Mouse (Mus musculus): ENCODE measurements around the gene Gns. TPM values are rescaled to one million over a fixed set of nuclear protein-coding genes. Genes with fewer than 3 reads are reported as not detected.

The Gns gene
- polyA plus RNA-seq, 1 experiment = 48.6 TPM

GRCm38 (mm10) chr10:121429089-121429488 is 64.2 kb downstream of the Gns start:
- Histone ChIP-seq H3K27ac (ENCODE audit: insufficient read depth, low read length) (no peak overlapping the region), H3K4me1 (ENCODE audit: control insufficient read depth, insufficient read depth, low read length) (peaks cover 6% of the 10 kb centered on the region; the same call in 1 of the 2 replicates), H3K4me3 (replicated peaks; ENCODE audit: insufficient read depth, low read depth, low read length) (no peak overlapping the region), H3K27me3 (ENCODE audit: control insufficient read depth, insufficient read depth, low read length) (no peaks in the 10 kb centered on the region)
- TF ChIP-seq POLR2A (IDR thresholded peaks at IDR 0.05; ENCODE audit: borderline replicate concordance, insufficient read depth, low read length) (no peak), CTCF (IDR thresholded peaks at IDR 0.05; ENCODE audit: borderline replicate concordance, insufficient read depth, low read depth, low read length) (no peak)
- DNase-seq = no peak
- WGBS = 57% methylated on average over 2 of the region's 2 CpGs

- H3K4me3 ChIP-seq (replicated peaks; ENCODE audit: insufficient read depth, low read depth, low read length) = no peak overlapping the region
- 64% methylated on average over 8 of the region's 8 CpGs for WGBS
- no peak overlapping the region for H3K27ac ChIP-seq (ENCODE audit: insufficient read depth, low read length)
Measured at GRCm38 (mm10) chr10:121429581-121429980, 64.7 kb downstream of the Gns start.

GRCm38 (mm10) chr10:121429981-121430682 is 65.2 kb downstream of the Gns start:
- H3K27me3 ChIP-seq (ENCODE audit: control insufficient read depth, insufficient read depth, low read length) = no peaks in the 10 kb centered on the region
- no peak for DNase-seq
- H3K4me3 ChIP-seq (replicated peaks; ENCODE audit: insufficient read depth, low read depth, low read length) = no peak overlapping the region
- WGBS = 58% methylated on average over 14 of the region's 14 CpGs
- H3K27ac ChIP-seq (ENCODE audit: insufficient read depth, low read length) = no peak overlapping the region
- TF ChIP-seq POLR2A (IDR thresholded peaks at IDR 0.05; ENCODE audit: borderline replicate concordance, insufficient read depth, low read length) = no peak
- TF ChIP-seq CTCF (IDR thresholded peaks at IDR 0.05; ENCODE audit: borderline replicate concordance, insufficient read depth, low read depth, low read length) = no peak
- peaks cover 4% of the 10 kb centered on the region; the same call in 1 of the 2 replicates for H3K4me1 ChIP-seq (ENCODE audit: control insufficient read depth, insufficient read depth, low read length)

More at GRCm38 (mm10) chr10:121429581-121429980, 64.7 kb downstream of the Gns start:
- TF ChIP-seq CTCF (IDR thresholded peaks at IDR 0.05; ENCODE audit: borderline replicate concordance, insufficient read depth, low read depth, low read length) (no peak), POLR2A (IDR thresholded peaks at IDR 0.05; ENCODE audit: borderline replicate concordance, insufficient read depth, low read length) (no peak)
- H3K4me1 ChIP-seq (ENCODE audit: control insufficient read depth, insufficient read depth, low read length) = peaks cover 4% of the 10 kb centered on the region; the same call in 1 of the 2 replicates
- DNase-seq = no peak
- no peaks in the 10 kb centered on the region for H3K27me3 ChIP-seq (ENCODE audit: control insufficient read depth, insufficient read depth, low read length)

GRCm38 (mm10) chr10:121430764-121431540 is 66.1 kb downstream of the Gns start:
- no peaks in the 10 kb centered on the region for H3K27me3 ChIP-seq (ENCODE audit: control insufficient read depth, insufficient read depth, low read length)
- TF ChIP-seq POLR2A (IDR thresholded peaks at IDR 0.05; ENCODE audit: borderline replicate concordance, insufficient read depth, low read length) = no peak
- TF ChIP-seq CTCF (IDR thresholded peaks at IDR 0.05; ENCODE audit: borderline replicate concordance, insufficient read depth, low read depth, low read length) = no peak
- 64% methylated on average over 15 of the region's 15 CpGs for WGBS
- peaks cover 4% of the 10 kb centered on the region; the same call in 1 of the 2 replicates for H3K4me1 ChIP-seq (ENCODE audit: control insufficient read depth, insufficient read depth, low read length)
- no peak overlapping the region for H3K27ac ChIP-seq (ENCODE audit: insufficient read depth, low read length)
- DNase-seq = no peak
- no peak overlapping the region for H3K4me3 ChIP-seq (replicated peaks; ENCODE audit: insufficient read depth, low read depth, low read length)

GRCm38 (mm10) chr10:121432041-121432634 is 67.2 kb downstream of the Gns start:
- 46% methylated on average over 12 of the region's 12 CpGs for WGBS
- H3K27ac ChIP-seq (ENCODE audit: insufficient read depth, low read length) = no peak overlapping the region
- no peak for TF ChIP-seq POLR2A (IDR thresholded peaks at IDR 0.05; ENCODE audit: borderline replicate concordance, insufficient read depth, low read length)
- no peak for TF ChIP-seq CTCF (IDR thresholded peaks at IDR 0.05; ENCODE audit: borderline replicate concordance, insufficient read depth, low read depth, low read length)
- no peaks in the 10 kb centered on the region for H3K27me3 ChIP-seq (ENCODE audit: control insufficient read depth, insufficient read depth, low read length)
- peaks cover 4% of the 10 kb centered on the region; the same call in 1 of the 2 replicates for H3K4me1 ChIP-seq (ENCODE audit: control insufficient read depth, insufficient read depth, low read length)
- DNase-seq = peak in 1 of 2 experiments; percentile 31
- no peak overlapping the region for H3K4me3 ChIP-seq (replicated peaks; ENCODE audit: insufficient read depth, low read depth, low read length)

GRCm38 (mm10) chr10:121432635-121433280 is 67.9 kb downstream of the Gns start:
- H3K4me1 ChIP-seq (ENCODE audit: control insufficient read depth, insufficient read depth, low read length) = peaks cover 4% of the 10 kb centered on the region; the same call in 1 of the 2 replicates
- H3K4me3 ChIP-seq (replicated peaks; ENCODE audit: insufficient read depth, low read depth, low read length) = no peak overlapping the region
- 17% methylated on average over 16 of the region's 16 CpGs for WGBS
- peak; percentile 39 to 41 for DNase-seq
- H3K27ac ChIP-seq (ENCODE audit: insufficient read depth, low read length) = no peak overlapping the region
- no peaks in the 10 kb centered on the region for H3K27me3 ChIP-seq (ENCODE audit: control insufficient read depth, insufficient read depth, low read length)
- TF ChIP-seq CTCF (IDR thresholded peaks at IDR 0.05; ENCODE audit: borderline replicate concordance, insufficient read depth, low read depth, low read length) (no peak), POLR2A (IDR thresholded peaks at IDR 0.05; ENCODE audit: borderline replicate concordance, insufficient read depth, low read length) (no peak)

GRCm38 (mm10) chr10:121434441-121435103 is 69.7 kb downstream of the Gns start:
- no peak overlapping the region for H3K4me3 ChIP-seq (replicated peaks; ENCODE audit: insufficient read depth, low read depth, low read length)
- no peak overlapping the region for H3K27ac ChIP-seq (ENCODE audit: insufficient read depth, low read length)
- no peak for TF ChIP-seq CTCF (IDR thresholded peaks at IDR 0.05; ENCODE audit: borderline replicate concordance, insufficient read depth, low read depth, low read length)
- TF ChIP-seq POLR2A (IDR thresholded peaks at IDR 0.05; ENCODE audit: borderline replicate concordance, insufficient read depth, low read length) = no peak
- H3K4me1 ChIP-seq (ENCODE audit: control insufficient read depth, insufficient read depth, low read length) = peaks cover 4% of the 10 kb centered on the region; the same call in 1 of the 2 replicates
- no peak for DNase-seq
- no peaks in the 10 kb centered on the region for H3K27me3 ChIP-seq (ENCODE audit: control insufficient read depth, insufficient read depth, low read length)
- 90% methylated on average over 15 of the region's 15 CpGs for WGBS
